In the genomic region with DNA sequence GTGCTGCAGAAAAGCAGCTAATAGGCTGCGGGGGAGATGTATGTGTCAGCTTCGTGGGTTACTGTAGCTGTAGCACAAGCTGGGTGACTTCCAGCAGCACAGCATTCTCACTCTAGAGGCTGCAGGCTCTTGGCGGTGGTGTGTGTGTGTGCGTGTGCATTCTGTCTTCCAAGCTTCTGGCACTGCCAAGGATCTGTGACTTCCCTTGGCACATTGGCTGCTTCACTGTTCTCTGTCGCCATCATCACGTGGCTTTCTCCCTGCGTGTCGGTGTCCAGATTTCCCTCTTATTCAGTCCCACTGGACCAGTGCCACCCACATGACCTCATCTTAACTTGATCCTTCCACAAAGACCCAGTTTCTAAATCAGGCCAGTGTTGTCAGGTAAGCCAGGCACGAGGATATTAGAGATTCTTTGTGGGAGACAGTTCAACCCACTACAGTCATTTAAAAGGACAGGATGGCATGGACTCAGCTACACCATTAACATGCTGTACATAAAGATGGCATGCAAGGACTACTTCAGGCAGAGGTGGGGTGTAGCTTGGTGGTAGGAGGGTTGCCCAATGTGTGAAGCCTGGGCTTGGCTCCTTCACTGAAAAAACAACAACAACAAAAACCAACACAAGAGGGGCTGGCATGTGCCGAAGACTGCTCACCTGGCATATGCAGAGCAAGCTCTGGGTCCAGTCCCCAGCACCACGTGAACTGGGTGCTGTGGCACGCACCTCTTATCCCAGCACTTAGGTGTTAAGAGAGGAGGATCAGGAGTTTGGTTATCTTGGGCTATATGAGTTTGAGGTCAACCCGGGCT, we compare ENCODE assay signal across 9 mouse cellular contexts. TPM values are rescaled to one million over a fixed set of nuclear protein-coding genes. Genes with fewer than 3 reads are reported as not detected.
DNase-seq lines count a peak whose midpoint lies in the region; ATAC-seq and TF ChIP-seq lines count a peak whose summit lies in the region.
"Had no signal": no experiment of that assay in that cellular context is flagged by ENCODE, and none has a peak within 500 bp of the region (broad histone marks: within the 10 kb centered on the region; RNA-seq: fewer than 3 reads in every experiment).

No protein-coding gene starts in this region.

- H3K4me3 ChIP-seq in kidney, embryonic 15.5 days (replicated peaks): no peak overlapping the region
- no peak overlapping the region for H3K4me3 ChIP-seq in heart, postnatal 0 days (ENCODE audit: low read depth, low read length)

- intact Hi-C loops in left cerebral cortex, postnatal 25 days (cut with DNase I): loop anchor here (1.0 kb wide), 1 partner anchor 19 kb away; the partner anchor contains the start of gene Rheb

- peaks cover 23% of the 10 kb centered on the region for H3K36me3 ChIP-seq in kidney, embryonic 15.5 days
- H3K36me3 ChIP-seq in heart, postnatal 0 days (replicated peaks; ENCODE audit: control insufficient read depth, insufficient read depth, low read length): peaks cover 31% of the 10 kb centered on the region

- TF ChIP-seq CTCF in heart, postnatal 0 days (IDR thresholded peaks at IDR 0.05; ENCODE audit: low read depth): no peak

- H3K9me3 ChIP-seq in kidney, embryonic 15.5 days (replicated peaks): no peaks in the 10 kb centered on the region
- H3K9me3 ChIP-seq in heart, postnatal 0 days (replicated peaks; ENCODE audit: control insufficient read depth, low read length): no peaks in the 10 kb centered on the region

- H3K9ac ChIP-seq in kidney, embryonic 15.5 days: no peak overlapping the region
- H3K9ac ChIP-seq in heart, postnatal 0 days (replicated peaks; ENCODE audit: low read depth, low read length): no peak overlapping the region

- H3K27me3 ChIP-seq in kidney, embryonic 15.5 days: no peaks in the 10 kb centered on the region
- H3K27me3 ChIP-seq in heart, postnatal 0 days (ENCODE audit: control insufficient read depth, insufficient read depth, low read length): no peaks in the 10 kb centered on the region

- peak; percentile 46; the same call in 1 of the 2 replicates for TF ChIP-seq EP300 in heart, postnatal 0 days (IDR thresholded peaks at IDR 0.05; ENCODE audit: low read depth)

- ATAC-seq in kidney, embryonic 15.5 days (replicated peaks; ENCODE audit: low FRiP score): no peak
- peak; percentile 64 for ATAC-seq in heart, postnatal 0 days (ENCODE audit: insufficient read depth, low read depth)
- no peak for ATAC-seq in megakaryocyte-erythroid progenitor cell, adult 5-6 weeks (replicated peaks; ENCODE audit: low FRiP score, low TSS enrichment, poor library complexity, severe bottlenecking)

- peak; percentile 12 for DNase-seq in kidney, adult 11 months
- peak; percentile 50 for DNase-seq in adipocyte (ENCODE audit: low spot score)
- DNase-seq in fat pad, adult 2 months (ENCODE audit: extremely low read depth, low read depth, low spot score): peak; percentile 16
- peak; percentile 62 for DNase-seq in heart, postnatal 0 days (ENCODE audit: low spot score)
- DNase-seq in left cerebral cortex, postnatal 25 days (ENCODE audit: low spot score in 2 of 2): peak; percentile 69 to 85
- peak; percentile 90 for DNase-seq in telencephalon, adult 2 months (ENCODE audit: low read depth, low spot score)

- H3K4me2 ChIP-seq in kidney, embryonic 15.5 days: no peak overlapping the region
- H3K4me2 ChIP-seq in heart, postnatal 0 days (ENCODE audit: low read depth, low read length): no peak overlapping the region

- no peak overlapping the region for H3K27ac ChIP-seq in kidney, embryonic 15.5 days
- peak overlapping the region; percentile 87 for H3K27ac ChIP-seq in heart, postnatal 0 days (ENCODE audit: low read depth)
- H3K27ac ChIP-seq: kidney, postnatal 0 days had no signal

- 81% methylated on average over 13 of the region's 13 CpGs for whole genome bisulfite sequencing in kidney, embryonic 15.5 days
- 36% methylated on average over 13 of the region's 13 CpGs for WGBS in heart, postnatal 0 days

- no peaks in the 10 kb centered on the region for H3K4me1 ChIP-seq in kidney, embryonic 15.5 days
- H3K4me1 ChIP-seq in heart, postnatal 0 days (ENCODE audit: control insufficient read depth, insufficient read depth): peaks cover 25% of the 10 kb centered on the region

RNA-seq across cellular contexts. Expression of gene Rheb, which starts 18.4 kb away (rescaled TPM):
- 204 and 221 TPM in 2 replicates for polyA plus RNA-seq in kidney, embryonic 15.5 days (2015; fragmentation: Nextera tagmentation; extraction: Ambion mirVana)
- total RNA-seq in heart, postnatal 0 days (2014; rRNA removed; ENCODE audit: low replicate concordance): 83.6 and 101 TPM in 2 replicates
- polyA plus RNA-seq in heart, postnatal 0 days (2015; fragmentation: Nextera tagmentation; extraction: Ambion mirVana): 250 and 253 TPM in 2 replicates
- total RNA-seq in left cerebral cortex, postnatal 25 days (2021): 100 to 1,000 TPM; 124 to 131 TPM
- total RNA-seq in megakaryocyte-erythroid progenitor cell, adult 5-6 weeks (2014; fragmentation: Nextera tagmentation): 71.1 and 91.4 TPM in 2 replicates
- total RNA-seq in megakaryocyte-erythroid progenitor cell, adult 5-6 weeks (2017): 42.6 and 55.6 TPM in 2 replicates

Comparison
In these comparisons a context has a peak if more than half of its experiments do, and no peak if none do; other contexts are left out.
1. DNase-seq: peak in every context shown above with its lines; median percentile 90 in telencephalon, adult 2 months; 77 in left cerebral cortex, postnatal 25 days; 62 in heart, postnatal 0 days; 50 in adipocyte; 16 in fat pad, adult 2 months; 12 in kidney, adult 11 months.